Mouse (Mus musculus) limb, embryonic 11.5 days (tissue): ENCODE data around the gene Foxj2. TPM values are rescaled to one million over a fixed set of nuclear protein-coding genes. Genes with fewer than 3 reads are reported as not detected.

Experiments
- ATAC-seq: fragments of 200-750 bp; cut with Nextera tagmentation; 2 replicates; pipeline ENCODE4 v1.8.0; 2017; ENCODE audit warnings: low read depth; ENCODE audit not compliant: insufficient number of reproducible peaks, low FRiP score, low TSS enrichment
- DNase-seq: peaks from one replicate; pipeline ENCODE4 v3.0.0-alpha.2; 2015; ENCODE audit warnings: low spot score
- H3K27ac ChIP-seq: fragments of 300-500 bp; sonication (generic); replicated peaks from 2 replicates; pipeline ENCODE4 v1.5.1; 2014; ENCODE audit warnings: low read depth, mild to moderate bottlenecking, low read length
- H3K27me3 ChIP-seq: fragments of 300-500 bp; sonication (generic); 2 replicates; pipeline ENCODE4 v1.6.1; 2014; ENCODE audit warnings: mild to moderate bottlenecking, low read length, mixed read lengths; ENCODE audit not compliant: control insufficient read depth, insufficient read depth
- H3K36me3 ChIP-seq: fragments of 300-500 bp; sonication (generic); 2 replicates; pipeline ENCODE4 v1.6.1; 2014; ENCODE audit warnings: mild to moderate bottlenecking, low read length, moderate library complexity, mixed read lengths; ENCODE audit not compliant: control insufficient read depth, insufficient read depth
- H3K4me1 ChIP-seq: fragments of 300-500 bp; sonication (generic); 2 replicates; pipeline ENCODE4 v1.6.1; 2014; ENCODE audit warnings: low read length, mixed read lengths; ENCODE audit not compliant: control insufficient read depth, insufficient read depth
- H3K4me2 ChIP-seq: fragments of 300-500 bp; sonication (generic); 2 replicates; pipeline ENCODE4 v1.6.1; 2014; ENCODE audit warnings: low read depth, mild to moderate bottlenecking, moderate library complexity; ENCODE audit not compliant: severe bottlenecking
- H3K4me3 ChIP-seq: fragments of 300-500 bp; sonication (generic); 2 replicates; pipeline ENCODE4 v1.5.1; 2014; ENCODE audit warnings: low read depth, low read length
- H3K9ac ChIP-seq: fragments of 300-500 bp; sonication (generic); 2 replicates; pipeline ENCODE4 v1.6.1; 2014; ENCODE audit warnings: mild to moderate bottlenecking, low read length
- H3K9me3 ChIP-seq: fragments of 300-500 bp; sonication (generic); 2 replicates; pipeline ENCODE4 v1.6.1; 2016; ENCODE audit warnings: low read length; ENCODE audit not compliant: control insufficient read depth
- WGBS: fragments of 180-500 bp; shearing (Covaris S2); extraction: QIAGEN DNeasy Blood & Tissue Kit; methylation state at CpG from one replicate; pipeline ENCODE4 v1.1.7; 2014; 5-methylcytosine and 5-hydroxymethylcytosine counted together
- microRNA-seq: library from miRNA; unstranded; fragments of <30 nt; microRNA quantifications from one replicate; pipeline ENCODE4, GENCODE M21; 2016
- polyA plus RNA-seq: library from polyadenylated mRNA; unstranded; fragments of >200 nt; fragmentation: Nextera tagmentation; extraction: Ambion mirVana; gene quantifications from 2 replicates; pipeline ENCODE4 v1.2.1, GENCODE M21; 2014

The Foxj2 gene
- polyA plus RNA-seq, 1 experiment from 2014 or later, result 3.9 TPM

DNA sequence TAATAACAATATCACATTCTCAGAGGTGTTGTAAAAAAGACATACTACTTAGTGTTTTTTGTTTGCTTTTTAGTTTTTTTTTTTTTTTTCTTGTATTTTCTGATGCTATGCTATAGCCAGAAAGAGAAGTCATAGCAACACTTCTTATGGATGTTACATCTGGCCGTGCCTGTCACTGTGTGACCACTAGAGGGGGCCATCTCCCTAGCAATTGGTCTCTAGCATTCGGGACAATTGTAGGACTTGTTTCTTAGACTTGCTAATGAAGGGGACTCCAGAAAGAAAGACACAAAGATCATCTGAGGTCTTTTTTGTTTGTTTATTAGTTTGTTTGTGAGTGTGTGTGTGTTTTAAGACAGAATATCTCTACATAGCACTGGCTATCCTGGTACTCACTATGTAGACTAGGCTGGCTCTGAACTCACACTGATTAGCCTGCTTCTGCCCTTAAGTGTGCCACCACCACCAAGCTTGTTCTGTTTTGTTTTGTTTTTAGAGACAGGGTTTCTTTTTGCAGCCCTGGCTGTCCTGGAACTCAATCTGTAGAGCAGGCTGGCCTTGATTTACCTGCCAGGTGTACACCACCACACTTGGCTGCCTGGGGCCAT is 72.8 kb downstream of the Foxj2 start:
- H3K27me3 ChIP-seq, result no peaks in the 10 kb centered on the region
- no peak overlapping the region for H3K27ac ChIP-seq
- no peak overlapping the region for H3K4me2 ChIP-seq
- H3K36me3 ChIP-seq, result peaks cover 5% of the 10 kb centered on the region; the same call in 1 of the 2 replicates
- no peak overlapping the region for H3K9ac ChIP-seq
- H3K9me3 ChIP-seq, result no peaks in the 10 kb centered on the region
- ATAC-seq (no peak), DNase-seq (peak; percentile 71)
- H3K4me3 ChIP-seq, result no peak overlapping the region
- 8% methylated on average over 2 of the region's 2 CpGs for WGBS
- no peaks in the 10 kb centered on the region for H3K4me1 ChIP-seq

Small RNA genes lying within 50 kb of the gene (microRNA-seq; reads per million reads assigned to microRNA genes)
- gene Mir7231, result not detected

Other genes with a start within 250 kb of the Foxj2 start
- gene Apobec1, start 217.5 kb upstream of the Foxj2 start, polyA plus RNA-seq, result 0.79 and 1.7 TPM in 2 replicates
- gene Gdf3, start 209.8 kb upstream of the Foxj2 start, polyA plus RNA-seq, result 0.07 and 0.14 TPM in 2 replicates
- not detected in 2 replicates for gene Dppa3, start 193.5 kb upstream of the Foxj2 start, polyA plus RNA-seq
- 0.07 and 0.09 TPM in 2 replicates for gene Nanog, start 112.4 kb upstream of the Foxj2 start, polyA plus RNA-seq
- gene Slc2a3, start 18.3 kb upstream of the Foxj2 start, polyA plus RNA-seq, result 72.9 and 74.1 TPM in 2 replicates
- 0.97 and 1.0 TPM in 2 replicates for gene C3ar1, start 36.2 kb downstream of the Foxj2 start, polyA plus RNA-seq
- 59.0 and 61.5 TPM in 2 replicates for gene Necap1, start 54.6 kb downstream of the Foxj2 start, polyA plus RNA-seq
- 0.64 and 0.99 TPM in 2 replicates for gene Clec4a1, start 101.9 kb downstream of the Foxj2 start, polyA plus RNA-seq
- gene Clec4a3, start 132.6 kb downstream of the Foxj2 start, polyA plus RNA-seq, result 0.28 and 0.92 TPM in 2 replicates
- not detected in 2 replicates for gene Clec4a4, start 170.5 kb downstream of the Foxj2 start, polyA plus RNA-seq
- gene Clec4b1, start 230.0 kb downstream of the Foxj2 start, polyA plus RNA-seq, result not detected in 2 replicates